Mouse (Mus musculus): ENCODE measurements at regions not wholly inside any gene's neighbourhood (a gene's known extent, or its start where the extent isn't known, plus 50 kb on each side); places are given as distances from the start of the nearest gene placed in this dataset.

DNA sequence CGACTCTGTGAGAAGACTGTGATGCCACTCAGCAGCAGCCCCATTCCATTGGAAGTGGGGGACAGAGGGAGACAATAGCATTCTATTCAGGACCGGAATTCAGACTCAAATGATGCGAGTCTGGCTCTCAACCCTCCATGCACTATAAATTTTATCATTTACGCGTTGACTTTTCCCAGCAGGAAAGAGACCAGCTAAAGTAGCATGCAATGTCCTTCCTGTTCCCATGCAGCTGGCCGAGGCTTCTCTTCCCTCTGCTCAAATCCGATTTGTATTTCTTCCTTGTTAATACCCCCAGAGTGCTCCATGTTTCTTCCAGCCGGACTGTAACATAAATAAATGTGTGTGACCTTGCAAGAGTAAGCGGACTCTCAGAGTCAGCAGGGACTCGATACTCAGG is 376.4 kb upstream of the Tnp1 start:
- TF ChIP-seq ELF1 (IDR thresholded peaks at IDR 0.05; ENCODE audit: low read depth, low read length) (no peak), BHLHE40 (IDR thresholded peaks at IDR 0.05; ENCODE audit: borderline replicate concordance, low read depth, low read length) (no peak), POLR2AphosphoS2 (IDR thresholded peaks at IDR 0.05; ENCODE audit: low read length) (no peak), GABPA (IDR thresholded peaks at IDR 0.05; ENCODE audit: low read depth, low read length) (no peak), UBTF (IDR thresholded peaks at IDR 0.05; ENCODE audit: borderline replicate concordance, insufficient read depth, low read depth, low read length) (no peak), TCF12 (IDR thresholded peaks at IDR 0.05; ENCODE audit: low read depth, low read length) (no peak), SMC3 (IDR thresholded peaks at IDR 0.05; ENCODE audit: low read depth, low read length) (no peak), ZMIZ1 (IDR thresholded peaks at IDR 0.05; ENCODE audit: low read depth, low read length) (no peak), TBP (IDR thresholded peaks at IDR 0.05; ENCODE audit: low read depth, low read length) (no peak), EP300 (IDR thresholded peaks at IDR 0.05; ENCODE audit: low read depth in 1 of 2, low read length in 2 of 2) (no peak), USF1 (IDR thresholded peaks at IDR 0.05; ENCODE audit: low read depth, low read length) (no peak), JUND (IDR thresholded peaks at IDR 0.05; ENCODE audit: low read depth, low read length) (no peak)
- Histone ChIP-seq H3K79me2 (ENCODE audit: control insufficient read depth, insufficient read depth, low read length, poor library complexity) (no peaks in the 10 kb centered on the region), H3K27ac (ENCODE audit: control insufficient read depth, low read depth, low read length) (no peak overlapping the region), H3K36me3 (ENCODE audit: control insufficient read depth in 1 of 2, insufficient read depth in 2 of 2, low read length in 2 of 2) (no peaks in the 10 kb centered on the region), H3K9me3 (replicated peaks; ENCODE audit: insufficient read depth, low read length) (no peaks in the 10 kb centered on the region; the same call in 1 of the 2 replicates), H3K27me3 (ENCODE audit: control insufficient read depth in 1 of 2, insufficient read depth in 2 of 2, low read length in 2 of 2) (no peaks in the 10 kb centered on the region), H3K9ac (ENCODE audit: control insufficient read depth, low read depth, low read length, poor library complexity, severe bottlenecking) (no peak overlapping the region), H3K4me3 (ENCODE audit: control insufficient read depth in 1 of 2, insufficient read depth in 1 of 2, low read depth in 2 of 2, low read length in 2 of 2) (no peak overlapping the region), H3K4me1 (ENCODE audit: control insufficient read depth in 1 of 2, insufficient read depth in 2 of 2, low read length in 2 of 2) (no peaks in the 10 kb centered on the region)
- no peak for DNase-seq (ENCODE audit: low read depth, low spot score)

DNA sequence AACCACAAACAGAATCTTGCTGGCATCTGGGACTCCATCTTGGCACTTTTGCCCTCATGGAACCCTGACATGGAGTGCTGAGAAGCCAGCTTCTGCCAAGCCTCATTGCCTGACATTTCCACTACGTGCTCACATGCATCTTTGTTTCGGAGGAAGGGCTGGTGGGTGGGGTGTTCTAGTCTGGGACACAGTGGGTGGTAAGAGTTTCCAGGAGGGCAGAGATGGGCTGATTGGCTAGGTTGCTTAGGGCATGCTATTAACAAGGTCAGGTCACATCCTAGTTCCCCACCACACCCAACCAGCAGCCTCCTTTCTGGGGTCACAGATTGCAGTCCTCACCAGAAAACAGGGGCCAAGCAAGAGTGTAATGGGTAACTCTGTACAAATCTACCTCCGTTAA is 374.3 kb upstream of the Tnp1 start:
- Histone ChIP-seq H3K9ac (ENCODE audit: control insufficient read depth, low read depth, low read length, poor library complexity, severe bottlenecking) (no peak overlapping the region), H3K9me3 (replicated peaks; ENCODE audit: insufficient read depth, low read length) (no peaks in the 10 kb centered on the region; the same call in 1 of the 2 replicates), H3K4me3 (ENCODE audit: control insufficient read depth in 1 of 2, insufficient read depth in 1 of 2, low read depth in 2 of 2, low read length in 2 of 2) (no peak overlapping the region), H3K27me3 (ENCODE audit: control insufficient read depth in 1 of 2, insufficient read depth in 2 of 2, low read length in 2 of 2) (no peaks in the 10 kb centered on the region), H3K36me3 (ENCODE audit: control insufficient read depth in 1 of 2, insufficient read depth in 2 of 2, low read length in 2 of 2) (no peaks in the 10 kb centered on the region), H3K4me1 (ENCODE audit: control insufficient read depth in 1 of 2, insufficient read depth in 2 of 2, low read length in 2 of 2) (no peaks in the 10 kb centered on the region), H3K27ac (ENCODE audit: control insufficient read depth, low read depth, low read length) (no peak overlapping the region), H3K79me2 (ENCODE audit: control insufficient read depth, insufficient read depth, low read length, poor library complexity) (no peaks in the 10 kb centered on the region)
- TF ChIP-seq ZNF384 (IDR thresholded peaks at IDR 0.05; ENCODE audit: low read depth, low read length) (no peak), USF2 (IDR thresholded peaks at IDR 0.05; ENCODE audit: borderline replicate concordance in 1 of 2, insufficient read depth in 1 of 2, low read depth in 1 of 2, low read length in 2 of 2) (no peak), SMC3 (IDR thresholded peaks at IDR 0.05; ENCODE audit: low read depth, low read length) (no peak), RAD21 (IDR thresholded peaks at IDR 0.05; ENCODE audit: low read depth, low read length) (no peak), JUND (IDR thresholded peaks at IDR 0.05; ENCODE audit: low read depth, low read length) (no peak), GABPA (IDR thresholded peaks at IDR 0.05; ENCODE audit: low read depth, low read length) (no peak)
- DNase-seq (ENCODE audit: low read depth, low spot score) = no peak
